ENCODE assay signal across 8 mouse cellular contexts in the genomic region with DNA sequence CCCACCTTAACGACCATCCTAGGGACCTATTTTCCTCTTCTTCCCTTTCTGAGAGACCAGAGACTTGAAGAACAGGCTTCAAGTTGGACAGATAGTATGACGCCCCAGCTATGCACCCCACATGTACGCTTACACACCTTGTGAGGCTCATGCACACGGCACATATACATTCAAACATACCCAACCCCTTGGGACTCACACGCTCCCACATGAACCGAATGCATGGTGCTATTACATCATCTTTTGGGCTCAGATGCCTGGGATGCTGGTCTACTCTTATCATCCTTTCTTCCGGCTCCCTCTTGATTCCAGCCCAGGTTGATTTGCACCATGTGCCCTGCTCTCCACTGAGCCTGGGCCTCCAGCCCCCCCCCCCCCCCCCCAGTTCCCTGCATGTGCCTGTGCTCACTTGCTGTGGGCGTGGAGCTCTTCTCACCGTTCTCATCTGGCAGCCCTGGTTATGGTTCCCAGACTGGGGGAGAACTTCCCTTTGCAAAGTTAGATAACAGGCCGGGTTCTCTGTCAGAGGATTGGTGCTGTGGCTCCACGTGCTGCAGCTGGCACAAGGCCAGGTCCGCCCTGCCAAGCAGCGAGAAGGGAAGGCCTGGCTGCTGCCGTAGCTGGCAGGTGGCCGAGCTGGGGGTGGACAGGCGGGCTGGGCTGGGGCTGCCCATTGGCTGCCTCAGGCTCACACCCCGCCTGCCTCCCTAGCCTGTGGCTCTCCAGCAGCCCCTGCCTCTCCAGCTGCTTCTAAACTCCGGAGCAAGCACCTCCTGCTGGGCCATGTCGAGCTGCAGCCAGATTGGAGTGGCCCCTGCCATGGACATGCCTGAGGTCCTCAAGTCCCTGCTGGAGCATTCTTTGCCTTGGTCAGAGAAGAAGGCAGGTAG. TPM values are rescaled to one million over a fixed set of nuclear protein-coding genes. Genes with fewer than 3 reads are reported as not detected.
A peak's percentile ranks its signal among the peaks of the same experiment; 100 is the strongest.
DNase-seq lines count a peak whose midpoint lies in the region; ATAC-seq lines count a peak whose summit lies in the region.

TSS of gene Tef (plus strand) at position 421 of the 890 bp plus-strand sequence.

- no peaks in the 10 kb centered on the region for H3K27me3 ChIP-seq in intestine, embryonic 14.5 days (replicated peaks; ENCODE audit: control insufficient read depth, insufficient read depth, low read length)

- peak; percentile 98 for ATAC-seq in intestine, embryonic 14.5 days (replicated peaks; ENCODE audit: low FRiP score, low TSS enrichment, low read depth)

- DNase-seq in adrenal gland, adult 18-20 months (ENCODE audit: low spot score in 2 of 2) = peak; percentile 96 to 99
- peak; percentile 87 for DNase-seq in embryo, embryonic 11 days
- peak; percentile 100 for DNase-seq in gastrocnemius, postnatal 25 days
- DNase-seq in intestine, embryonic 14.5 days (ENCODE audit: low spot score) = peak; percentile 94
- DNase-seq in left cerebral cortex, postnatal 14 days (ENCODE audit: low spot score in 2 of 2) = peak; percentile 100
- peak; percentile 91 for DNase-seq in mesoderm, embryonic 11.5 days (ENCODE audit: low read depth, low spot score)
- DNase-seq in right cerebral cortex, postnatal 36 days (ENCODE audit: low spot score in 2 of 2) = peak; percentile 99
- DNase-seq in yolk sac, embryonic 10.5 days (ENCODE audit: low spot score) = peak; percentile 83

- H3K9me3 ChIP-seq in intestine, embryonic 14.5 days (ENCODE audit: control insufficient read depth, low read length) = no peaks in the 10 kb centered on the region

- H3K4me3 ChIP-seq in intestine, embryonic 14.5 days (ENCODE audit: low read depth, low read length) = peak within 1 kb of the TSS; percentile 37

- H3K27ac ChIP-seq in intestine, embryonic 14.5 days (ENCODE audit: low read depth) = peak within 1 kb of the TSS; percentile 47; the same call in 1 of the 2 replicates

- intact Hi-C loops in left cerebral cortex, postnatal 14 days (cut with DNase I) = loop anchor here (5.0 kb wide), 1 partner anchor 55 kb away; the partner anchor contains the start of genes Rangap1 and Zc3h7b

- H3K9ac ChIP-seq in intestine, embryonic 14.5 days (ENCODE audit: low read length) = 0 out of 2 replicates have a peak within 1 kb of the TSS, but pooled peaks have one; percentile 0

- peak within 1 kb of the TSS; percentile 52 for H3K4me2 ChIP-seq in intestine, embryonic 14.5 days (ENCODE audit: low read length)

- H3K36me3 ChIP-seq in intestine, embryonic 14.5 days (ENCODE audit: control insufficient read depth, insufficient read depth, low read length) = no peaks in the 10 kb centered on the region

- H3K4me1 ChIP-seq in intestine, embryonic 14.5 days (replicated peaks; ENCODE audit: control insufficient read depth, insufficient read depth, low read length) = peaks cover 13% of the 10 kb centered on the region; the same call in 1 of the 2 replicates

- WGBS in intestine, embryonic 14.5 days = 20% methylated on average over 19 of the region's 19 CpGs

RNA-seq across cellular contexts. Expression of gene Tef, which starts in this region (rescaled TPM):
- total RNA-seq in adrenal gland, adult 18-20 months (2021) = 10 to 100 TPM; 45.0 to 46.9 TPM
- total RNA-seq in gastrocnemius, postnatal 25 days (2021) = 100 to 1,000 TPM; 113 to 168 TPM
- polyA plus RNA-seq in intestine, embryonic 14.5 days (2014; fragmentation: Nextera tagmentation; extraction: Ambion mirVana) = 17.7 and 21.0 TPM in 2 replicates
- 100 to 1,000 TPM; 188 to 210 TPM for total RNA-seq in left cerebral cortex, postnatal 14 days (2021)

Comparison
In these comparisons a context has a peak if more than half of its experiments do, and no peak if none do; other contexts are left out.
1. Peak in every context shown above with its lines: DNase-seq, ATAC-seq, H3K4me3 ChIP-seq and H3K27ac ChIP-seq.